Mouse (Mus musculus) embryonic facial prominence, embryonic 10.5 days (tissue): ENCODE measurements around the gene Adal. TPM values are rescaled to one million over a fixed set of nuclear protein-coding genes. Genes with fewer than 3 reads are reported as not detected.

Experiments
- DNase-seq: peaks from one replicate; pipeline ENCODE4 v3.0.0-alpha.2; 2017; ENCODE audit warnings: low spot score
- H3K27ac ChIP-seq: fragments of 300-500 bp; sonication (generic); replicated peaks from 2 replicates; pipeline ENCODE4 v1.5.1; 2016; ENCODE audit warnings: mild to moderate bottlenecking
- H3K27me3 ChIP-seq: fragments of 300-500 bp; sonication (generic); replicated peaks from 2 replicates; pipeline ENCODE4 v1.6.1; 2016; ENCODE audit warnings: low read depth, mild to moderate bottlenecking; ENCODE audit not compliant: poor library complexity, severe bottlenecking
- H3K36me3 ChIP-seq: fragments of 300-500 bp; sonication (generic); replicated peaks from 2 replicates; pipeline ENCODE4 v1.6.1; 2016; ENCODE audit warnings: mild to moderate bottlenecking, moderate library complexity
- H3K4me1 ChIP-seq: fragments of 300-500 bp; sonication (generic); 2 replicates; pipeline ENCODE4 v1.6.1; 2016
- H3K4me3 ChIP-seq: fragments of 300-500 bp; sonication (generic); 2 replicates; pipeline ENCODE4 v1.5.1; 2016; ENCODE audit warnings: mild to moderate bottlenecking, moderate library complexity
- H3K9me3 ChIP-seq: fragments of 300-500 bp; sonication (generic); 2 replicates; pipeline ENCODE4 v1.6.1; 2016; ENCODE audit warnings: mild to moderate bottlenecking
- WGBS: fragments of 180-500 bp; shearing (Covaris S2); methylation state at CpG from one replicate; pipeline ENCODE4 v1.1.7; 2016; 5-methylcytosine and 5-hydroxymethylcytosine counted together
- polyA plus RNA-seq: library from polyadenylated mRNA; unstranded; fragments of >200 nt; fragmentation: Nextera tagmentation; extraction: Ambion mirVana; gene quantifications from 2 replicates; pipeline ENCODE4 v1.2.1, GENCODE M21; 2016

Adal gene
- polyA plus RNA-seq, 1 experiment from 2014 or later: 19.7 TPM

DNA sequence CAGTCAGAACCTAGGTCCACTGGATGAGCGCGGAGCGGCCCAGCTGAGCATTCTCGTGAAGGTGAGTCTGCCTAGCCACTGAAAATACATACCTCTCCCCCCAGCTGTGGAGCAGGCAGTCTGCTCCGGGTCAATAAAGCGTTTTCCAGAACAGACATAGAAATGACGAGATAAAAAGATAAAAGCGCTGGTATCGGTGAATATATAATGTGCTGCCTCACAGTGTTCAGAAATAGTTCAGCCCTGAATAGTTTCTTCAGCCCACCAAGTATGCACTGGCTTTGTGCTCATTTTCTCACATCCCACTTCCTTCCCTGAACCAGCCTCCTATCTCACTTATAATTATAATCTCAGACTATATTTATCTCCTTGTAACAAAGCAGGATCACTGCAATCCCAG, 55.2 kb downstream of the Adal start:
- no peaks in the 10 kb centered on the region for H3K4me1 ChIP-seq
- no peaks in the 10 kb centered on the region for H3K27me3 ChIP-seq
- 95% methylated on average over 9 of the region's 9 CpGs for WGBS
- H3K27ac ChIP-seq: no peak overlapping the region
- no peaks in the 10 kb centered on the region for H3K9me3 ChIP-seq
- no peak for DNase-seq
- peaks cover 99% of the 10 kb centered on the region for H3K36me3 ChIP-seq
- H3K4me3 ChIP-seq: no peak overlapping the region

DNA sequence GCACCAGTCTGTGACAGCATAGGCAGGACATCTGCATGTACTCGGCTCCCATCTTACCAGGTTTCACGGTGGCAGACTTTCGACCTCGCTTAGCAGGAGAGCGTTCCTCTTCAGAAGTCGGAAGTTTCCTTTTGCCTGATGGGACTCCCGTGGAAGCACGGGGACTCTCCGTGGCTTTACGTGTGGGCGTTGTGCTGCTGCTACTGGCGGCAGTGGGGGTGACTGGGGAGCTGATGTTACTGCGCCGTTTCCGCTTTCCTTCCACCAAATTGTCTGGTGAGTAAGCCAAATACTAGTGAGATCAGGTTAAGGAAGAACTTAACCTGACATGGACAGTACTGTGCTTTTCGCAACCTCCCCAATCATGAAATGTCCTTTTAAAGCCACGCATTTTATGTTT, 64.0 kb downstream of the Adal start:
- H3K27me3 ChIP-seq: no peaks in the 10 kb centered on the region
- no peak overlapping the region for H3K27ac ChIP-seq
- DNase-seq: no peak
- no peak overlapping the region for H3K4me3 ChIP-seq
- 95% methylated on average over 17 of the region's 17 CpGs for WGBS
- H3K4me1 ChIP-seq: no peaks in the 10 kb centered on the region
- no peaks in the 10 kb centered on the region for H3K9me3 ChIP-seq
- peaks cover 100% of the 10 kb centered on the region for H3K36me3 ChIP-seq

Other genes with a start within 250 kb of the Adal start
- gene Ubr1, start 169.7 kb upstream of the Adal start, polyA plus RNA-seq: 24.5 and 27.3 TPM in 2 replicates
- gene Tmem62, start 163.4 kb upstream of the Adal start, polyA plus RNA-seq: 3.2 TPM in 2 replicates
- 34.0 and 34.2 TPM in 2 replicates for gene Ccndbp1, start 132.0 kb upstream of the Adal start, polyA plus RNA-seq
- gene Epb42, start 103.4 kb upstream of the Adal start, polyA plus RNA-seq: 5.1 and 5.3 TPM in 2 replicates
- not detected in 2 replicates for gene Tgm5, start 54.6 kb upstream of the Adal start, polyA plus RNA-seq
- gene Tgm7, start 30.6 kb upstream of the Adal start, polyA plus RNA-seq: not detected in 2 replicates
- gene Lcmt2, start 225 bp downstream of the Adal start, polyA plus RNA-seq: 21.5 and 22.5 TPM in 2 replicates
- gene Tubgcp4, start 30.2 kb downstream of the Adal start, polyA plus RNA-seq: 82.1 and 87.5 TPM in 2 replicates
- gene Zscan29, start 30.7 kb downstream of the Adal start, polyA plus RNA-seq: 12.0 and 14.7 TPM in 2 replicates
- 120 and 124 TPM in 2 replicates for gene Trp53bp1, start 131.0 kb downstream of the Adal start, polyA plus RNA-seq
- 3.4 and 4.2 TPM in 2 replicates for gene Map1a, start 149.2 kb downstream of the Adal start, polyA plus RNA-seq
- 10.2 and 10.5 TPM in 2 replicates for gene Ppip5k1, start 215.0 kb downstream of the Adal start, polyA plus RNA-seq
- gene Ckmt1, start 217.3 kb downstream of the Adal start, polyA plus RNA-seq: 3.6 and 6.0 TPM in 2 replicates
- not detected in 2 replicates for gene Strc, start 246.7 kb downstream of the Adal start, polyA plus RNA-seq